Mouse (Mus musculus): ENCODE measurements around the gene Gga3.
A peak's percentile ranks its signal among the peaks of the same experiment; 100 is the strongest.

Gga3 gene

GRCm38 (mm10) chr11:115630532-115631504 is 27.0 kb upstream of the Gga3 start:
- no peak for DNase-seq

GRCm38 (mm10) chr11:115629734-115630531 is 26.1 kb upstream of the Gga3 start:
- DNase-seq: no peak

GRCm38 (mm10) chr11:115628465-115629101 is 24.7 kb upstream of the Gga3 start:
- no peak for DNase-seq

DNA sequence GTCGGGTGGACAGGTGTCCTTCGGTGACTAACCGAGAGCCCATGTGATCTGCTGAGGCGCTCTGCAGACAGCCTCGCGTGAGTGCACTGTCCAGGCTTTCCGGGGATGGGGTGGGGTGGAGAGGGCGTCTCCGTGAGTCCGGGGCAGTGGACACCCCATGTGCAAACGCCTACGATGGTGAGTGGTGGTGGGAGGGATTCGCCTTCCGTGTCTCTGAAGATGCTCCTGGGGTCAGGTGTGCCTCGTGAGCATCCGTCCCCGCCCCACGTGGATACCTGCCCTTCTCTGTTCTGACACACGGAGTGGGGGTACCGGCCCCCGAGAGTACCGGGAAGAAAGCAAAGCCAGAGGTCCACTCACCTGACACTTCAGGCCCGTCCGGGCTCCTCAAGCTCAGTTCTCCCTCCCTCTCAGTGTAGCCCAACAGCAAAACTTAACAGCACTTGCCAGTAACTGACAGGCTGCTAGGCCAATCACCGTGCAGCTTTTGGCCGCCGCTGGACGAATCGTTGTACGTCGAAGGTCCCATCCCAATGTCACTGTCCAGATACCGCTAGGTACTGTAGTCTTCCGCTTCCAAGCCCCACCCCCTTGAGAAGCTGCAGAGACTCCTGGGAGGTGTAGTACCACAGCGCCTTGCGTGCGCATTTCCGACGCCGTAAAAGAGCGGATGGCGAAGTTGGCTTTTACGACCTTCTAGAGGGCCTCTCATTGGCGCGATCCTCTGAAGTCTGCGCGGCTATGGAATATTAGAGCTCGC is 24.0 kb upstream of the Gga3 start, which contains the start of gene Slc25a19:
Gene Slc25a19 (minus strand): TSS at position 591 of the 760 bp plus-strand sequence.
- peak; percentile 97 for DNase-seq

- no peak for DNase-seq
Measured at GRCm38 (mm10) chr11:115626824-115627616, 23.2 kb upstream of the Gga3 start.

DNA sequence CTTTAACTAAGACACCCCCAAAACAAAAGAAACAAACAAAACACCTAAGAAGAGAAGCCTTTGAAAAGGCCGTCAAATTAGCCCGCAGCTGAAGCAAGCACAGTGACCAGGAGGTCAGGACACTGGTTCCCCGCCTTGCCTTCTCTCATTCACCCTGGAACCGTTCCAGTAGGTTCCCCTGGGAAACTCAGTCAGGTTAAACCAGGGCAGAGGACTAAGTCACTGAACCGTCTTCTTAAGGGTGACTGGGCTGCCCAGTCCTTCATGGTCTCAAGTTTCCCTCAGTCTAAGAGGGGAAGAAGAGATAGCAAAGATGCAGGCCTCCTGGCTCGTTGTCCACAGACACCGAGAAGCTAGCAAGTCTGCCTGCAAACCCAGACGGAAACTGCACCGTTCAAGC is 22.0 kb upstream of the Gga3 start:
- no peak for DNase-seq

DNA sequence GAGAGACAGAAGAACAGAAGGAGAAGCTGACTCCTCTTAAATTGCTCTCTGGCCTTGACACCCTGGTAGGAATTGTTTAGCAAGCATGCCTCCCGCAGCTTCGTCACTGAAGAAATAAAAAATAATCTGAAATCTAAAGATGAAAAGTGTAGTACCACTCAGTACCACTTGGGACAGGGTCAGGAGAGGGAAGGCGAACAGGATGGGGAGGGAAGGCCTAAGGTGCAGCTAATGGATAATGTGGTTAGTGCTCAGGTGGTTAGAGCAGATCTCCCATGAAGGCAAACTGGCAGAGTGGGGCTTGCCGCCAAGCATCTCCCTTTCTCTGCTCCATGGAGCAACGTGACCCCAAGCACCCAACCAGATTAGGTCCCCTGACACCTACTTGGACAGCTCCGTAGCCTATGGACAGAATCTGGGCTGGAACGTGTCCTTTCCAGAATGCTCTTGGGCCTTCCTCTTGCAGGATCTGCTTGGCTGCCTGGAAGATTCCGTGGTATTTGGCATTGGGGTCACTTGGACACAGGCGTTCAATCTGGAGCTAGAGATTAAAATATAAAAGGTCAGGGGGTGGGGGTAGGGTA is 19.7 kb upstream of the Gga3 start:
- DNase-seq: no peak

DNA sequence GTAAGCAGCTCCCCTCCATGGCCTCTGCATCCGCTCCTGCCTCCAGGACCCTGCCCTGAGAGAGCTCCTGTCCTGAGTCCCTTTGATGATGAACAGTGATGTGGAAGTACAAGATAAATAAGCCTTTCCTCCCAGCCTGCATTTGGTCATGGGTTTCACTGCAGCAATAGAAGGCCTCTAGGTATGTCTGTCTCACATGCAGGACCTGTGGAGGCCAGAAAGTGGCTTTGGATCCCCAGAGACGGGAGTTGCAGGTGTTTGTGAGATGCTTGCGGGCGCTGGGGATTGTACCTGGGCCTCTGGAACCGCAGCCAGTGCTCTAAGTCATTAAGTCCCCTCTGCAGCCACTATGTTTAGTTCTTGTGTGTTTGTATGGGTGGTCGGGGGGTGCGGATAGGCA is 16.1 kb upstream of the Gga3 start:
- DNase-seq: no peak

GRCm38 (mm10) chr11:115618732-115619516 is 15.1 kb upstream of the Gga3 start:
- no peak for DNase-seq

GRCm38 (mm10) chr11:115618001-115618400 is 14.2 kb upstream of the Gga3 start:
- no peak for DNase-seq

- DNase-seq: no peak
Measured at GRCm38 (mm10) chr11:115616893-115617292, 13.0 kb upstream of the Gga3 start.

- no peak for DNase-seq
Measured at GRCm38 (mm10) chr11:115616371-115616770, 12.5 kb upstream of the Gga3 start.

- no peak for DNase-seq
Measured at GRCm38 (mm10) chr11:115615875-115616274, 12.0 kb upstream of the Gga3 start.

- DNase-seq: no peak
Measured at GRCm38 (mm10) chr11:115615108-115615825, 11.4 kb upstream of the Gga3 start.

DNA sequence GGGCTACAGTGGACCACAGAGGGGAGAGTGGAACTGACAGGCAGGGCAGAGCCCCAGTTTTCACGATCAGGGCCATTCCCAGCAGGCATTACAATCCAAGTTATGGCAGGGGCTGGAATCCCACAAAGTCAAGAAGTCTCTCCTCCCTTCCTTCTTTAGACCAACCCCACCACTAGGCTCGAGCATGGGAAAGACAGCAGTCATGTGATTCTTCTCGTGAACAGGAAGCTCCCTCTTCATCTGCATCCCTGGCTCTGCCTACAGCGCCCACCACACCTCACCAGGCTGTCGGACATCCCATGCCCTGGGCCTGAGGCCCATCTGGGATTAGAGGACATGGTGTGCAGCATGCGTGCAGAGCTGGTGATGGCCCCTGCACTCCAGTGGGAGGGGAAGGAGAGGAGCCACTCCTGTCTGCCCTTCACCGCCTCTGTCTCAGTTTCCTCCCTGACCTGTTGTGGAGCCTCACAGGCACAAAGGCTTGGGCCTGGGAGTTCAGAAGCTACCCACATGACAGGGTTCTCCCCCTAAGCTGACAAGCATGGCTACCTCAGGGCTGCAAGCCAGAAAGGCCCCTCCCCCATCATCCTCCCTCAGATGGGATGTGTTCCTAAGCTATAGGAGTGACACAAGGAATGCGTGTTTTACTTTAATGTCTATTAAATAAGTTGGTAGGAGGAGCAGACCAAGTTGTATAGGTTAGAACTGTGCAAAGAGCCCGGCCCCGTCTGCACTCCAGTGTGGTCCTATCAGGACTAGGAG is 10.7 kb upstream of the Gga3 start:
- no peak for DNase-seq

- peak; percentile 64 for DNase-seq
Measured at GRCm38 (mm10) chr11:115613138-115613945, 9.5 kb upstream of the Gga3 start.

GRCm38 (mm10) chr11:115612410-115613137 is 8.7 kb upstream of the Gga3 start, which contains the start of gene Mif4gd:
Mif4gd (minus strand) TSS chr11:115612969.
- DNase-seq: peak; percentile 98

Measured in thymus, postnatal 25 days (tissue).